9 mouse cellular contexts compared by ENCODE assay signal in the genomic region with DNA sequence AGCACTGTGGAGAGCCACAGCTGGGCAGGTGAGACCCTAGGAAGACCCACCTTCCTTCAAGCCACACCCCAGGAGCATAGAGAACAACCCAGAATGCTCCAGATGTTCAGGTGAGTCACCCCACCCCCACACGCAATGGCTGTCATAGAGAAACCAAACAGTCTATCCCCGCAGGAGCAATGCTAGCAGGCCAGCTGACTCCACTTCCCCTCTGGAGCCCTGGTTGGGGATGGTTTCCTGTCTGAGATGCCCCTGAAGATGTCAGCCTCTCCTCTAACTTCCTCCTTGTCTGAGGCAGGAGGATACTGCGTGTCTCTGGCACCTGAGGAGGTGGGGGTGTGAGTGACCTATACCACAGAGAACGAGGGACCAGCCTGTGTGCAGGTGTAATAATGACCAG. TPM values are rescaled to one million over a fixed set of nuclear protein-coding genes. Genes with fewer than 3 reads are reported as not detected.
DNase-seq lines count a peak whose midpoint lies in the region; ATAC-seq lines count a peak whose summit lies in the region.
"Had no signal": no experiment of that assay in that cellular context is flagged by ENCODE, and none has a peak within 500 bp of the region (broad histone marks: within the 10 kb centered on the region; RNA-seq: fewer than 3 reads in every experiment).

No protein-coding gene starts in this region.

- no peak for ATAC-seq in liver, embryonic 13.5 days (ENCODE audit: low read depth)
- no peak for ATAC-seq in liver, embryonic 11.5 days (replicated peaks; ENCODE audit: low FRiP score)
- ATAC-seq in activated CD4-positive, CD25-positive, alpha-beta regulatory T cell, adult 4 months = peak; percentile 70
- ATAC-seq in intestine, embryonic 14.5 days (replicated peaks; ENCODE audit: low FRiP score, low TSS enrichment, low read depth) = no peak
- ATAC-seq in stomach, embryonic 15.5 days (ENCODE audit: insufficient read depth, low FRiP score, low read depth) = no peak
- ATAC-seq in erythroid progenitor cell, adult 5-6 weeks (replicated peaks; ENCODE audit: low FRiP score, poor library complexity, severe bottlenecking) = no peak

- DNase-seq in liver, embryonic 13.5 days = no peak
- DNase-seq in liver, embryonic 11.5 days (ENCODE audit: low spot score) = no peak
- DNase-seq in intestine, embryonic 14.5 days (ENCODE audit: low spot score) = no peak
- DNase-seq in urinary bladder, postnatal 4 days (ENCODE audit: low spot score in 2 of 2) = no peak

- no peaks in the 10 kb centered on the region for H3K9me3 ChIP-seq in liver, embryonic 13.5 days (replicated peaks)
- no peaks in the 10 kb centered on the region for H3K9me3 ChIP-seq in liver, embryonic 11.5 days (ENCODE audit: control insufficient read depth, low read length)
- no peaks in the 10 kb centered on the region for H3K9me3 ChIP-seq in intestine, embryonic 14.5 days (ENCODE audit: control insufficient read depth, low read length)
- no peaks in the 10 kb centered on the region for H3K9me3 ChIP-seq in stomach, embryonic 15.5 days
- H3K9me3 ChIP-seq: embryonic facial prominence, embryonic 13.5 days; hindbrain, embryonic 15.5 days had no signal

- no peaks in the 10 kb centered on the region for H3K36me3 ChIP-seq in liver, embryonic 13.5 days
- H3K36me3 ChIP-seq in liver, embryonic 11.5 days (ENCODE audit: control insufficient read depth, insufficient read depth, low read length) = no peaks in the 10 kb centered on the region
- no peaks in the 10 kb centered on the region for H3K36me3 ChIP-seq in intestine, embryonic 14.5 days (ENCODE audit: control insufficient read depth, insufficient read depth, low read length)
- no peaks in the 10 kb centered on the region for H3K36me3 ChIP-seq in stomach, embryonic 15.5 days
- H3K36me3 ChIP-seq: embryonic facial prominence, embryonic 13.5 days; hindbrain, embryonic 15.5 days had no signal

- H3K9ac ChIP-seq in liver, embryonic 13.5 days = no peak overlapping the region
- no peak overlapping the region for H3K9ac ChIP-seq in liver, embryonic 11.5 days (ENCODE audit: low read depth, low read length)
- no peak overlapping the region for H3K9ac ChIP-seq in intestine, embryonic 14.5 days (ENCODE audit: low read length)
- no peak overlapping the region for H3K9ac ChIP-seq in stomach, embryonic 15.5 days
- H3K9ac ChIP-seq: hindbrain, embryonic 15.5 days had no signal

- H3K27me3 ChIP-seq in liver, embryonic 13.5 days = no peaks in the 10 kb centered on the region
- H3K27me3 ChIP-seq in liver, embryonic 11.5 days (replicated peaks; ENCODE audit: control insufficient read depth, insufficient read depth, low read length) = 0 out of 2 replicates have a peak, but pooled peaks cover 3% of the 10 kb centered on the region
- H3K27me3 ChIP-seq in intestine, embryonic 14.5 days (replicated peaks; ENCODE audit: control insufficient read depth, insufficient read depth, low read length) = no peaks in the 10 kb centered on the region
- no peaks in the 10 kb centered on the region for H3K27me3 ChIP-seq in stomach, embryonic 15.5 days (replicated peaks)
- H3K27me3 ChIP-seq: embryonic facial prominence, embryonic 13.5 days; hindbrain, embryonic 15.5 days had no signal

- H3K27ac ChIP-seq in liver, embryonic 13.5 days = peak overlapping the region; percentile 69
- H3K27ac ChIP-seq in liver, embryonic 11.5 days (ENCODE audit: low read depth, low read length) = no peak overlapping the region
- no peak overlapping the region for H3K27ac ChIP-seq in intestine, embryonic 14.5 days (ENCODE audit: low read depth)
- 0 out of 2 replicates have a peak overlapping the region, but pooled peaks have one; percentile 54 for H3K27ac ChIP-seq in stomach, embryonic 15.5 days
- H3K27ac ChIP-seq: hindbrain, embryonic 15.5 days had no signal

- 0 out of 2 replicates have a peak overlapping the region, but pooled peaks have one; percentile 12 for H3K4me2 ChIP-seq in liver, embryonic 13.5 days
- H3K4me2 ChIP-seq in liver, embryonic 11.5 days = no peak overlapping the region; the same call in 1 of the 2 replicates
- H3K4me2 ChIP-seq in intestine, embryonic 14.5 days (ENCODE audit: low read length) = 0 out of 2 replicates have a peak overlapping the region, but pooled peaks have one; percentile 36
- no peak overlapping the region for H3K4me2 ChIP-seq in stomach, embryonic 15.5 days

- 16% methylated on average over 4 of the region's 4 CpGs for WGBS in liver, embryonic 13.5 days (ENCODE audit: insufficient replicate concordance)
- 36% methylated on average over 4 of the region's 4 CpGs for WGBS in liver, embryonic 11.5 days
- WGBS in intestine, embryonic 14.5 days = 57% methylated on average over 4 of the region's 4 CpGs
- 64% methylated on average over 4 of the region's 4 CpGs for WGBS in stomach, embryonic 15.5 days

- H3K4me1 ChIP-seq in liver, embryonic 13.5 days (replicated peaks) = peaks cover 33% of the 10 kb centered on the region
- H3K4me1 ChIP-seq in liver, embryonic 11.5 days (replicated peaks; ENCODE audit: control insufficient read depth, insufficient read depth, low read length) = peaks cover 20% of the 10 kb centered on the region
- peaks cover 23% of the 10 kb centered on the region for H3K4me1 ChIP-seq in intestine, embryonic 14.5 days (replicated peaks; ENCODE audit: control insufficient read depth, insufficient read depth, low read length)
- H3K4me1 ChIP-seq in stomach, embryonic 15.5 days = peaks cover 23% of the 10 kb centered on the region

- no peak overlapping the region for H3K4me3 ChIP-seq in liver, embryonic 13.5 days (replicated peaks)
- no peak overlapping the region for H3K4me3 ChIP-seq in liver, embryonic 11.5 days (ENCODE audit: low read depth, low read length)
- H3K4me3 ChIP-seq in intestine, embryonic 14.5 days (ENCODE audit: low read depth, low read length) = no peak overlapping the region
- no peak overlapping the region for H3K4me3 ChIP-seq in stomach, embryonic 15.5 days (replicated peaks)
- H3K4me3 ChIP-seq: hindbrain, embryonic 15.5 days had no signal

RNA-seq across cellular contexts. Expression of a gene that starts 35.2 kb away (rescaled TPM):
- polyA plus RNA-seq in liver, embryonic 13.5 days (2015; fragmentation: Nextera tagmentation; extraction: Ambion mirVana) = 17.5 and 18.6 TPM in 2 replicates
- 22.9 and 24.3 TPM in 2 replicates for polyA plus RNA-seq in liver, embryonic 11.5 days (2014; fragmentation: Nextera tagmentation; extraction: Ambion mirVana)
- 10 to 100 TPM; 18.9 to 63.4 TPM for polyA plus RNA-seq in activated CD4-positive, CD25-positive, alpha-beta regulatory T cell, adult 4 months (2017; shearing (Covaris generic))
- polyA plus RNA-seq in intestine, embryonic 14.5 days (2014; fragmentation: Nextera tagmentation; extraction: Ambion mirVana) = 19.3 and 19.7 TPM in 2 replicates
- polyA plus RNA-seq in stomach, embryonic 15.5 days (2015; fragmentation: Nextera tagmentation; extraction: Ambion mirVana) = 32.7 and 40.2 TPM in 2 replicates
- 14.4 and 36.9 TPM in 2 replicates for total RNA-seq in erythroid progenitor cell, adult 5-6 weeks (2015; ENCODE audit: low replicate concordance)
- 14.1 and 23.9 TPM in 2 replicates for total RNA-seq in erythroid progenitor cell, adult 5-6 weeks (2017; ENCODE audit: low replicate concordance)

RNA-seq across cellular contexts. Expression of a gene that starts 50.5 kb away (rescaled TPM):
- 16.6 and 18.9 TPM in 2 replicates for polyA plus RNA-seq in liver, embryonic 13.5 days (2015; fragmentation: Nextera tagmentation; extraction: Ambion mirVana)
- 30.8 and 35.0 TPM in 2 replicates for polyA plus RNA-seq in liver, embryonic 11.5 days (2014; fragmentation: Nextera tagmentation; extraction: Ambion mirVana)
- polyA plus RNA-seq in activated CD4-positive, CD25-positive, alpha-beta regulatory T cell, adult 4 months (2017; shearing (Covaris generic)) = 10 to 100 TPM; 10.6 to 10.7 TPM
- polyA plus RNA-seq in intestine, embryonic 14.5 days (2014; fragmentation: Nextera tagmentation; extraction: Ambion mirVana) = 19.0 and 21.5 TPM in 2 replicates
- 14.6 and 17.3 TPM in 2 replicates for polyA plus RNA-seq in stomach, embryonic 15.5 days (2015; fragmentation: Nextera tagmentation; extraction: Ambion mirVana)
- total RNA-seq in erythroid progenitor cell, adult 5-6 weeks (2015; ENCODE audit: low replicate concordance) = 2.5 and 2.9 TPM in 2 replicates
- total RNA-seq in erythroid progenitor cell, adult 5-6 weeks (2017; ENCODE audit: low replicate concordance) = 7.8 and 10.1 TPM in 2 replicates

Comparison
In these comparisons a context has a peak if more than half of its experiments do, and no peak if none do; other contexts are left out.
1. H3K27ac ChIP-seq: peak in liver, embryonic 13.5 days (single experiment) and stomach, embryonic 15.5 days (single experiment); none in liver, embryonic 11.5 days (single experiment) and intestine, embryonic 14.5 days (single experiment).
2. H3K4me2 ChIP-seq: peak in liver, embryonic 13.5 days (single experiment) and intestine, embryonic 14.5 days (single experiment); none in liver, embryonic 11.5 days (single experiment) and stomach, embryonic 15.5 days (single experiment).